ENCODE assay signal across 8 mouse cellular contexts in genomic region chr2:158625231-158625630, GRCm38 (mm10). TPM values are rescaled to one million over a fixed set of nuclear protein-coding genes. Genes with fewer than 3 reads are reported as not detected.
DNase-seq lines count a peak whose midpoint lies in the region; ATAC-seq and TF ChIP-seq lines count a peak whose summit lies in the region.

No protein-coding gene starts in this region.

- peaks cover 18% of the 10 kb centered on the region for H3K27me3 ChIP-seq in erythroblast, embryonic 14.5 days (ENCODE audit: control insufficient read depth)
- peaks cover 14% of the 10 kb centered on the region for H3K27me3 ChIP-seq in C2C12 (ENCODE audit: control insufficient read depth, insufficient read depth, insufficient read length)
- no peaks in the 10 kb centered on the region for H3K27me3 ChIP-seq in embryonic facial prominence, embryonic 11.5 days (ENCODE audit: control insufficient read depth, insufficient read depth, low read length)
- H3K27me3 ChIP-seq in kidney, embryonic 16.5 days (ENCODE audit: insufficient read depth, low read length): peaks cover 5% of the 10 kb centered on the region
- H3K27me3 ChIP-seq in midbrain, embryonic 13.5 days: peaks cover 8% of the 10 kb centered on the region

- DNase-seq in embryonic facial prominence, embryonic 11.5 days (ENCODE audit: low spot score): no peak
- DNase-seq in retina, embryonic 14.5 days (ENCODE audit: low spot score): no peak
- no peak for DNase-seq in layer of hippocampus, adult 9-11 months

- WGBS in embryonic facial prominence, embryonic 11.5 days: under 1% methylated on average over 44 of the region's 44 CpGs
- whole genome bisulfite sequencing in kidney, embryonic 16.5 days: under 1% methylated on average over 37 of the region's 44 CpGs
- 0% methylated on average over 44 of the region's 44 CpGs for WGBS in midbrain, embryonic 13.5 days

- H3K4me3 ChIP-seq in erythroblast, embryonic 14.5 days (replicated peaks): peak overlapping the region; percentile 81
- peak overlapping the region; percentile 71 for H3K4me3 ChIP-seq in C2C12 (ENCODE audit: insufficient read depth, poor library complexity, severe bottlenecking)
- peak overlapping the region; percentile 84 for H3K4me3 ChIP-seq in embryonic facial prominence, embryonic 11.5 days (ENCODE audit: low read depth, low read length)
- peak overlapping the region; percentile 68 for H3K4me3 ChIP-seq in kidney, embryonic 16.5 days (ENCODE audit: low read length)
- H3K4me3 ChIP-seq in midbrain, embryonic 13.5 days (replicated peaks): peak overlapping the region; percentile 82

- H3K9me3 ChIP-seq in erythroblast, embryonic 14.5 days (ENCODE audit: control insufficient read depth, low read length): no peaks in the 10 kb centered on the region
- no peaks in the 10 kb centered on the region for H3K9me3 ChIP-seq in embryonic facial prominence, embryonic 11.5 days (replicated peaks; ENCODE audit: control insufficient read depth, low read length)
- no peaks in the 10 kb centered on the region for H3K9me3 ChIP-seq in kidney, embryonic 16.5 days (ENCODE audit: low read length)
- no peaks in the 10 kb centered on the region for H3K9me3 ChIP-seq in midbrain, embryonic 13.5 days

- no peak for TF ChIP-seq CTCF in C2C12 (IDR thresholded peaks at IDR 0.05; ENCODE audit: control insufficient read depth, insufficient read depth, insufficient read length)

- peaks cover 10% of the 10 kb centered on the region for H3K79me3 ChIP-seq in C2C12 (ENCODE audit: low read depth)

- peaks cover 18% of the 10 kb centered on the region for H3K79me2 ChIP-seq in C2C12 (ENCODE audit: control insufficient read depth, insufficient read depth)

- H3K27ac ChIP-seq in embryonic facial prominence, embryonic 11.5 days (replicated peaks; ENCODE audit: low read depth, low read length): peak overlapping the region; percentile 31
- H3K27ac ChIP-seq in kidney, embryonic 16.5 days (ENCODE audit: low read length): peak overlapping the region; percentile 94
- H3K27ac ChIP-seq in midbrain, embryonic 13.5 days: peak overlapping the region; percentile 87

- H3K36me3 ChIP-seq in erythroblast, embryonic 14.5 days (ENCODE audit: control insufficient read depth): peaks cover 37% of the 10 kb centered on the region
- peaks cover 33% of the 10 kb centered on the region for H3K36me3 ChIP-seq in C2C12 (ENCODE audit: control insufficient read depth, insufficient read depth)
- H3K36me3 ChIP-seq in embryonic facial prominence, embryonic 11.5 days (replicated peaks; ENCODE audit: control insufficient read depth, insufficient read depth, low read depth, low read length): no peaks in the 10 kb centered on the region; the same call in 1 of the 2 replicates
- peaks cover 16% of the 10 kb centered on the region for H3K36me3 ChIP-seq in kidney, embryonic 16.5 days (ENCODE audit: insufficient read depth, low read length)
- H3K36me3 ChIP-seq in midbrain, embryonic 13.5 days: peaks cover 22% of the 10 kb centered on the region

- ATAC-seq in erythroblast, adult 5-6 weeks (replicated peaks; ENCODE audit: low FRiP score, poor library complexity, severe bottlenecking): no peak
- ATAC-seq in embryonic facial prominence, embryonic 11.5 days (replicated peaks; ENCODE audit: insufficient number of reproducible peaks, low FRiP score, low TSS enrichment, low read depth): peak; percentile 57
- peak; percentile 29; the same call in 1 of the 2 replicates for ATAC-seq in kidney, embryonic 16.5 days (ENCODE audit: low FRiP score, low TSS enrichment)
- ATAC-seq in midbrain, embryonic 13.5 days: no peak

- H3ac ChIP-seq in C2C12 (ENCODE audit: control insufficient read depth, insufficient read length, low read depth): peak overlapping the region; percentile 85

- H3K4me2 ChIP-seq in embryonic facial prominence, embryonic 11.5 days (ENCODE audit: low read depth, low read length): peak overlapping the region; percentile 85
- peak overlapping the region; percentile 84 for H3K4me2 ChIP-seq in kidney, embryonic 16.5 days (replicated peaks; ENCODE audit: low read depth, low read length)
- peak overlapping the region; percentile 93 for H3K4me2 ChIP-seq in midbrain, embryonic 13.5 days (replicated peaks)

- H3K4me1 ChIP-seq in erythroblast, embryonic 14.5 days (ENCODE audit: control insufficient read depth): peaks cover 29% of the 10 kb centered on the region
- H3K4me1 ChIP-seq in embryonic facial prominence, embryonic 11.5 days (ENCODE audit: control insufficient read depth, insufficient read depth, low read length): peaks cover 5% of the 10 kb centered on the region; the same call in 1 of the 2 replicates
- peaks cover 12% of the 10 kb centered on the region for H3K4me1 ChIP-seq in kidney, embryonic 16.5 days (ENCODE audit: insufficient read depth, low read length)
- H3K4me1 ChIP-seq in midbrain, embryonic 13.5 days (replicated peaks): peaks cover 21% of the 10 kb centered on the region

- peak overlapping the region; percentile 87 for H3K9ac ChIP-seq in embryonic facial prominence, embryonic 11.5 days (replicated peaks; ENCODE audit: low read length)
- peak overlapping the region; percentile 81 for H3K9ac ChIP-seq in kidney, embryonic 16.5 days (replicated peaks; ENCODE audit: low read length)
- peak overlapping the region; percentile 88 for H3K9ac ChIP-seq in midbrain, embryonic 13.5 days (replicated peaks)

TF ChIP-seq in C2C12, 6 proteins besides CTCF, POLR2A, EP300 and RAD21:
- TF ChIP-seq MYOG (IDR thresholded peaks at IDR 0.05; ENCODE audit: control insufficient read depth, extremely low read depth, insufficient read length) (no peak), USF1 (IDR thresholded peaks at IDR 0.05; ENCODE audit: low read depth) (no peak), MAX (IDR thresholded peaks at IDR 0.05) (no peak), CEBPB (IDR thresholded peaks at IDR 0.05; ENCODE audit: low read depth) (no peak), FOSL1 (IDR thresholded peaks at IDR 0.05; ENCODE audit: insufficient read depth, low read length, poor library complexity, severe bottlenecking) (no peak), MYOD1 (IDR thresholded peaks at IDR 0.05; ENCODE audit: control insufficient read depth, insufficient read length, low read depth) (no peak)
TF ChIP-seq in C2C12: peak in this region for 0.

RNA-seq across cellular contexts. Expression of gene Actr5, which starts 0.5 kb away (rescaled TPM):
- polyA plus RNA-seq in erythroblast, embryonic 14.5 days (2012): 0.53 and 0.66 TPM in 2 replicates
- total RNA-seq in erythroblast, adult 5-6 weeks (2015; ENCODE audit: low replicate concordance): 3.1 and 6.5 TPM in 2 replicates
- 4.0 and 7.4 TPM in 2 replicates for total RNA-seq in erythroblast, adult 5-6 weeks (2017; ENCODE audit: low replicate concordance)
- 8.7 TPM for polyA plus RNA-seq in C2C12 (2012; fragmentation: generic; extraction: Trizol)
- polyA plus RNA-seq in embryonic facial prominence, embryonic 11.5 days (2014; fragmentation: Nextera tagmentation; extraction: Ambion mirVana): 15.8 and 16.5 TPM in 2 replicates
- 5.1 and 9.7 TPM in 2 replicates for polyA plus RNA-seq in kidney, embryonic 16.5 days (2015; fragmentation: Nextera tagmentation; extraction: Ambion mirVana)
- polyA plus RNA-seq in midbrain, embryonic 13.5 days (2015; fragmentation: Nextera tagmentation; extraction: Ambion mirVana): 10.9 and 14.6 TPM in 2 replicates

RNA-seq across cellular contexts. Expression of gene Slc32a1, which starts 14.7 kb away (rescaled TPM):
- polyA plus RNA-seq in erythroblast, embryonic 14.5 days (2012): not detected in 2 replicates
- total RNA-seq in erythroblast, adult 5-6 weeks (2015; ENCODE audit: low replicate concordance): not detected in 2 replicates
- not detected in 2 replicates for total RNA-seq in erythroblast, adult 5-6 weeks (2017; ENCODE audit: low replicate concordance)
- 0.01 TPM for polyA plus RNA-seq in C2C12 (2012; fragmentation: generic; extraction: Trizol)
- polyA plus RNA-seq in embryonic facial prominence, embryonic 11.5 days (2014; fragmentation: Nextera tagmentation; extraction: Ambion mirVana): 0.27 and 0.71 TPM in 2 replicates
- 0.12 TPM in 1 of 2 replicates, not detected in the other for polyA plus RNA-seq in kidney, embryonic 16.5 days (2015; fragmentation: Nextera tagmentation; extraction: Ambion mirVana)
- 6.5 and 8.3 TPM in 2 replicates for polyA plus RNA-seq in midbrain, embryonic 13.5 days (2015; fragmentation: Nextera tagmentation; extraction: Ambion mirVana)

RNA-seq across cellular contexts. Expression of gene Ppp1r16b, which starts 40.0 kb away (rescaled TPM):
- 0.01 TPM in 1 of 2 replicates, not detected in the other for polyA plus RNA-seq in erythroblast, embryonic 14.5 days (2012)
- not detected in 2 replicates for total RNA-seq in erythroblast, adult 5-6 weeks (2015; ENCODE audit: low replicate concordance)
- total RNA-seq in erythroblast, adult 5-6 weeks (2017; ENCODE audit: low replicate concordance): 0.14 TPM in 1 of 2 replicates, not detected in the other
- 0.04 TPM for polyA plus RNA-seq in C2C12 (2012; fragmentation: generic; extraction: Trizol)
- polyA plus RNA-seq in embryonic facial prominence, embryonic 11.5 days (2014; fragmentation: Nextera tagmentation; extraction: Ambion mirVana): 2.2 and 2.3 TPM in 2 replicates
- polyA plus RNA-seq in kidney, embryonic 16.5 days (2015; fragmentation: Nextera tagmentation; extraction: Ambion mirVana): 14.1 and 17.7 TPM in 2 replicates
- 8.4 and 8.7 TPM in 2 replicates for polyA plus RNA-seq in midbrain, embryonic 13.5 days (2015; fragmentation: Nextera tagmentation; extraction: Ambion mirVana)

Comparison
In these comparisons a context has a peak if more than half of its experiments do, and no peak if none do; other contexts are left out.
1. ATAC-seq: peak in embryonic facial prominence, embryonic 11.5 days (single experiment) and kidney, embryonic 16.5 days (single experiment); none in erythroblast, adult 5-6 weeks (single experiment) and midbrain, embryonic 13.5 days (single experiment).
2. H3K27ac ChIP-seq: peak in every context shown above with its lines; median percentile 94 in kidney, embryonic 16.5 days; 87 in midbrain, embryonic 13.5 days; 31 in embryonic facial prominence, embryonic 11.5 days.
3. Peak in every context shown above with its lines, with median percentiles within 50 percentile points of each other: H3K4me3 ChIP-seq, H3K4me2 ChIP-seq and H3K9ac ChIP-seq.